Mouse (Mus musculus) liver, embryonic 15.5 days (tissue): ENCODE data around the gene Atp5h. TPM values are rescaled to one million over a fixed set of nuclear protein-coding genes. Genes with fewer than 3 reads are reported as not detected.
"Not testable (repeated sequence)": the region's sequence is repeated elsewhere in the genome, so short reads cannot be mapped to it uniquely, and the experiment has no call there.

Experiments used
- ATAC-seq: fragments of 200-750 bp; cut with Nextera tagmentation; 2 replicates; pipeline ENCODE4 v1.8.0; 2017; ENCODE audit warnings: moderate number of reproducible peaks, mild to moderate bottlenecking, moderate library complexity; ENCODE audit not compliant: insufficient read depth
- H3K27ac ChIP-seq: fragments of 300-500 bp; sonication (generic); replicated peaks from 2 replicates; pipeline ENCODE4 v1.5.1; 2015; ENCODE audit warnings: mild to moderate bottlenecking, inconsistent platforms
- H3K27me3 ChIP-seq: fragments of 300-500 bp; sonication (generic); 2 replicates; pipeline ENCODE4 v1.6.1; 2015; ENCODE audit warnings: mild to moderate bottlenecking, inconsistent platforms
- H3K36me3 ChIP-seq: fragments of 300-500 bp; sonication (generic); replicated peaks from 2 replicates; pipeline ENCODE4 v1.6.1; 2015; ENCODE audit warnings: moderate library complexity, mild to moderate bottlenecking, inconsistent platforms
- H3K4me1 ChIP-seq: fragments of 300-500 bp; sonication (generic); replicated peaks from 2 replicates; pipeline ENCODE4 v1.6.1; 2015; ENCODE audit warnings: inconsistent platforms
- H3K4me2 ChIP-seq: fragments of 300-500 bp; sonication (generic); 2 replicates; pipeline ENCODE4 v1.6.1; 2015; ENCODE audit warnings: moderate library complexity, mild to moderate bottlenecking, inconsistent platforms
- H3K4me3 ChIP-seq: fragments of 300-500 bp; sonication (generic); replicated peaks from 2 replicates; pipeline ENCODE4 v1.5.1; 2015; ENCODE audit warnings: mild to moderate bottlenecking, inconsistent platforms
- H3K9ac ChIP-seq: fragments of 300-500 bp; sonication (generic); 2 replicates; pipeline ENCODE4 v1.6.1; 2015; ENCODE audit warnings: moderate library complexity, mild to moderate bottlenecking, inconsistent platforms
- H3K9me3 ChIP-seq: fragments of 300-500 bp; sonication (generic); replicated peaks from 2 replicates; pipeline ENCODE4 v1.6.1; 2016; ENCODE audit warnings: inconsistent platforms
- WGBS: fragments of 180-500 bp; shearing (Covaris S2); methylation state at CpG from one replicate; pipeline ENCODE4 v1.1.7; 2015; ENCODE audit warnings: mixed read lengths; ENCODE audit not compliant: insufficient replicate concordance; 5-methylcytosine and 5-hydroxymethylcytosine counted together
- polyA plus RNA-seq: library from polyadenylated mRNA; unstranded; fragments of >200 nt; fragmentation: Nextera tagmentation; extraction: Ambion mirVana; gene quantifications from 2 replicates; pipeline ENCODE4 v1.2.1, GENCODE M21; 2015

Atp5h gene
- polyA plus RNA-seq, result 453 and 509 TPM in 2 replicates

DNA sequence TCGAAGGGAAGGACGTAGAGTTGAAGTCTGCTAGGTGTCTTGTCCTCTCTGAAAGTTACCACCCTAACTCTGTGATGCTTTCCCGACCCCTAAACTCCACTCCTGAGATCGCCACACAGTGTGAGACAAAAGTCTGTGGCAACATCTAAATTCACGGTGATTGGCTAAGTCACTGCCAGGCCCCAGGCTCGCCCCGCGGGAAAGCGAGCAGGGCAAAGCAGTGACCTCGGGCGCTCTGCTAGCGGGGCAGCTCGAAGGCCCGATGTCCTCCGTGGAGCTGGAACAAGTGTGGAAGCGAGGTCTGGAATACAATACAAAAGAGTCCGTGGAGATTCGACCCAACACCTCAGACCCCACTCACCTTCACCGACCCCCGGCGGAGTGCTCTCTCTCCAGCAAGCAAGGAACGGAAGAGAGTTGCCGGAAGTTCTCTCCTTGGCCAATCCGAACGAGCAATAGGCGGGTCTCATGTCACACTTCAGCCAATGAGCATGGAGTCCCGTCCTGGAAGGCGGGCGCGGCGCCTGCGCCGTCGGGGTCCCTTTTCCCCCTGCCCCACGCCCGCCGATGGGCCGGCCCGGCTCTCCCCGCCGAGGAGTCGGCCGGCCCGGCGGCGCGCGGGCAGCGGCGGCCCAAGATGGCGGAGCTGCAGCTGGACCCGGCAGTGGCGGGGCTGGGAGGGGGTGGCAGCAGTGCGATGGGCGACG is at the start of gene Atp5h, which contains the start of gene Kctd2:
TSS of gene Atp5h (minus strand) at position 432 of the 707 bp plus-strand sequence.
TSS of gene Kctd2 (plus strand) at position 598 of the 707 bp plus-strand sequence.
- Histone ChIP-seq H3K27me3 (no peaks in the 10 kb centered on the region), H3K36me3 (peaks cover 42% of the 10 kb centered on the region), H3K4me3 (peak within 1 kb of the TSS; percentile 96), H3K4me1 (peaks cover 45% of the 10 kb centered on the region), H3K4me2 (peak within 1 kb of the TSS; percentile 99), H3K9me3 (no peaks in the 10 kb centered on the region), H3K27ac (peak within 1 kb of the TSS; percentile 83), H3K9ac (peak within 1 kb of the TSS; percentile 96)
- WGBS, result under 1% methylated on average over 56 of the region's 56 CpGs
- peak; percentile 97 for ATAC-seq

DNA sequence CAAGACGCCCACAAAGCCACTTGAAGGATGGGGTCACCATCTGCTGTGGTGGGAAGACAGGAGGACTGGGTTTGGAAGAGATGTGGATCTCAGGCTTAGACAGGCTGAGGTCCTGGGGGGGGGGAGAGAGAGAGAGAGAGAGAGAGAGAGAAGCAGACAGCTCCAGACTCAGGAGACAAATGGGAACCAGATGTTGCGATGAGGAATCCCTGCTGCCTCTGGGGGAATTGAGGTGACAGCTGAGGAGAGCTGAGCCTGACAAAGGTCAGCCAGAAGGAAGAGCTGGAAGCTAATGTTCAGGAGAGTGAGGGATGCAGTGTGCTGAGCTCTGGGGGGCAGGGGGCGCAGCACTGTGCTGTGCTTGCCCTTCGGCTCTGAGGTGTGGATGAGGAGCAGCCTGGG is 47.5 kb upstream of the Atp5h start:
- Histone ChIP-seq H3K4me1 (no peaks in the 10 kb centered on the region), H3K9me3 (no peaks in the 10 kb centered on the region), H3K9ac (no peak overlapping the region), H3K4me2 (no peak overlapping the region), H3K27me3 (peaks cover 13% of the 10 kb centered on the region; the same call in 1 of the 2 replicates), H3K4me3 (no peak overlapping the region), H3K36me3 (no peaks in the 10 kb centered on the region), H3K27ac (no peak overlapping the region)
- no peak for ATAC-seq
- WGBS, result 45% methylated on average over 4 of the region's 4 CpGs

DNA sequence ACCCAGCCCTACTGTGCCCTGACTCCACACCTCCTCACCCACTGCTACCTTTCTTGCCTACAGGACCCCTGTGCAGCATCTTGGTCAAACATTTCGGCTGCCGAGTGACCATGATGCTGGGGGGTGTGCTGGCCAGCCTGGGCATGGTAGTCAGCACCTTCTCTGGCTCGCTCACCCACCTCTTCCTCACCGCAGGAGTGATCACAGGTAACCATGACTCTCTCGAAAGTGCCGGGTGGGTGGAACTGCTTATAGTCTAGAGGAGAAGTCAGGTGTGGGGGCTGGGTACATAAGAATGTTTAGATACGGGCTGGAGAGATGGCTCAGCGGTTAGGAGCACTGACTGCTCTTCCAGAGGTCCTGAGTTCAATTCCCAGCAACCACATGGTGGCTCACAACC is 45.1 kb upstream of the Atp5h start:
- no peak for ATAC-seq
- WGBS, result 72% methylated on average over 8 of the region's 8 CpGs
- Histone ChIP-seq H3K4me2 (no peak overlapping the region), H3K9me3 (no peaks in the 10 kb centered on the region), H3K36me3 (no peaks in the 10 kb centered on the region), H3K9ac (no peak overlapping the region), H3K4me3 (no peak overlapping the region), H3K4me1 (no peaks in the 10 kb centered on the region), H3K27me3 (peaks cover 23% of the 10 kb centered on the region; the same call in 1 of the 2 replicates), H3K27ac (no peak overlapping the region)

DNA sequence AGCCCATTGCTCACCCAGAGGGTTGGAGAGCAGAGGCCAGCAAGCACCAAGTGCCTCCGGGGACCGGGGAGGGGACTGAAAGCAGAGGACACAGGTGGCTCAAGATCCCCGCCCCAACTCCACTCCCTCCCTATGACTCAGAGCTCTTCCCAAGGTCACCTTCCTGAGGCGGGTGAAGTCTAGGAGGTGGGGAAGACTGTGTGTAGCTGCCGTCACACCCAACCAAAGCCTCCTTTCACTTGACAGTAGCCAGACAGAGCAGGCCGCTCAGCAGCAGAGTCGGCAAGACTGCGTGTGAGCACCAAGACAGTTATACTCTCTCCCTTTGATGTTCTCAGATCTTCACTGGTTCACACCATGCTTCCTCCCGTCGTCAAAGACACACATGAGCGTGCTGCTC is 43.6 kb upstream of the Atp5h start:
- H3K36me3 ChIP-seq, result no peaks in the 10 kb centered on the region
- H3K27ac ChIP-seq, result no peak overlapping the region
- H3K9ac ChIP-seq, result no peak overlapping the region
- peaks cover 23% of the 10 kb centered on the region; the same call in 1 of the 2 replicates for H3K27me3 ChIP-seq
- H3K4me2 ChIP-seq, result no peak overlapping the region
- H3K9me3 ChIP-seq, result no peaks in the 10 kb centered on the region
- no peak for ATAC-seq
- no peak overlapping the region for H3K4me3 ChIP-seq
- no peaks in the 10 kb centered on the region for H3K4me1 ChIP-seq
- 61% methylated on average over 11 of the region's 11 CpGs for WGBS

- Histone ChIP-seq H3K27ac (no peak within 1 kb of the TSS), H3K4me2 (no peak within 1 kb of the TSS), H3K4me3 (no peak within 1 kb of the TSS), H3K4me1 (no peaks in the 10 kb centered on the region; the same call in 1 of the 2 replicates), H3K36me3 (no peaks in the 10 kb centered on the region), H3K9me3 (no peaks in the 10 kb centered on the region), H3K27me3 (peaks cover 23% of the 10 kb centered on the region; the same call in 1 of the 2 replicates), H3K9ac (no peak within 1 kb of the TSS)
- 51% methylated on average over 16 of the region's 16 CpGs for WGBS
- ATAC-seq, result peak; percentile 16; the same call in 1 of the 2 replicates
Measured at GRCm38 (mm10) chr11:115462243-115462891, 42.6 kb upstream of the Atp5h start, which contains the start of gene Slc16a5. Gene Slc16a5 (plus strand): TSS chr11:115462474.

DNA sequence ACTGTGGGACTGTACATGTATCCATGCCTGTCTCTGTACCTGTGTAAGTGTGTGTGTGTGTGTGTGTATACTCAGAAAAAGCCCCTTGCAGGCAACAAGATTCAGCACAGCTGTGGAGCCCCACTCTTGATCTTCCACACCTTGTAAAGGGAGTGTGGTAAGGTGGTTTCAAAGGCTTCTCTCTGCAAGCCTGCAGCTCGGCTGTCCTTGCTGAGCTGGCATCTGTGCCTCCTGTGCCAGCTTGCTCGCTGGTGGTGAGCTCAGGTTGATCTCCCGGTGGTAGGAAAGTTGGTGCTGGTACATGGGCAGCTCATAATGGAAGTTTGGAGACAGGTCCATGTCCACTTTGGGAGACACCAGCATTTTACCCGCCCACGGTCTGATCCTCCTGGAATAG is 42.1 kb upstream of the Atp5h start:
- 57% methylated on average over 5 of the region's 5 CpGs for WGBS
- no peak overlapping the region for H3K4me3 ChIP-seq
- no peak overlapping the region for H3K27ac ChIP-seq
- no peak overlapping the region for H3K9ac ChIP-seq
- no peaks in the 10 kb centered on the region; the same call in 1 of the 2 replicates for H3K4me1 ChIP-seq
- H3K9me3 ChIP-seq, result no peaks in the 10 kb centered on the region
- no peak overlapping the region for H3K4me2 ChIP-seq
- peaks cover 23% of the 10 kb centered on the region; the same call in 1 of the 2 replicates for H3K27me3 ChIP-seq
- H3K36me3 ChIP-seq, result no peaks in the 10 kb centered on the region
- no peak for ATAC-seq

- Histone ChIP-seq H3K27ac (no peak overlapping the region), H3K9ac (no peak overlapping the region), H3K36me3 (no peaks in the 10 kb centered on the region), H3K4me1 (no peaks in the 10 kb centered on the region; the same call in 1 of the 2 replicates), H3K4me2 (no peak overlapping the region), H3K9me3 (no peaks in the 10 kb centered on the region), H3K27me3 (peaks cover 23% of the 10 kb centered on the region; the same call in 1 of the 2 replicates), H3K4me3 (no peak overlapping the region)
- WGBS, result 24% methylated on average over 8 of the region's 8 CpGs
- ATAC-seq, result no peak
Measured at GRCm38 (mm10) chr11:115460976-115461375, 41.2 kb upstream of the Atp5h start.

DNA sequence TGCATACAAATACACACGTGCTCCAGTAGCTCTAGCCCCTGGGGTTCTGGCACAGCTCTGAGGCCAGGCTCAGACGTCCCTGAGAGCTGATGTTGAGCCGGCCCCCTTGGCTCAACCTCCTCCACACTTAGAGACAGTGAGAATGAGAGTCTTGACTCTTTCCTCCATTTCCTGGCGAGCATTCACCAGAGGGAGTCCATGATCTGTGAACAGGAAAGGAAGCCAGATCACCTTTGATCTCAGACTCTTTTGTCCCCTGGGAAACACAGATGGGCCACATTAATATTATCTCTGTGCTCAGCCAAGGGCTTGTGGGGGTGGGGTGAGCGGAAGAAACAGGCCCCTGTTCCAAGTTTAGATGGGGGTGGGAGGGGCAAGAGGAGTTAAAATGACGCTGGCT is 37.6 kb upstream of the Atp5h start:
- WGBS, result 35% methylated on average over 6 of the region's 6 CpGs
- H3K9ac ChIP-seq, result no peak overlapping the region
- no peak overlapping the region for H3K4me3 ChIP-seq
- H3K27me3 ChIP-seq, result peaks cover 12% of the 10 kb centered on the region; the same call in 1 of the 2 replicates
- no peak for ATAC-seq
- no peak overlapping the region for H3K4me2 ChIP-seq
- H3K36me3 ChIP-seq, result no peaks in the 10 kb centered on the region
- no peak overlapping the region for H3K27ac ChIP-seq
- H3K4me1 ChIP-seq, result peaks cover 3% of the 10 kb centered on the region; the same call in 1 of the 2 replicates
- no peaks in the 10 kb centered on the region for H3K9me3 ChIP-seq

GRCm38 (mm10) chr11:115456182-115456581 is 36.4 kb upstream of the Atp5h start:
- Histone ChIP-seq H3K4me1 (peaks cover 3% of the 10 kb centered on the region; the same call in 1 of the 2 replicates), H3K4me2 (no peak overlapping the region), H3K4me3 (no peak overlapping the region), H3K27me3 (0 out of 2 replicates have a peak, but pooled peaks cover 5% of the 10 kb centered on the region), H3K27ac (no peak overlapping the region), H3K9ac (no peak overlapping the region), H3K9me3 (no peaks in the 10 kb centered on the region), H3K36me3 (no peaks in the 10 kb centered on the region)
- no peak for ATAC-seq
- 66% methylated on average over 5 of the region's 5 CpGs for whole genome bisulfite sequencing

DNA sequence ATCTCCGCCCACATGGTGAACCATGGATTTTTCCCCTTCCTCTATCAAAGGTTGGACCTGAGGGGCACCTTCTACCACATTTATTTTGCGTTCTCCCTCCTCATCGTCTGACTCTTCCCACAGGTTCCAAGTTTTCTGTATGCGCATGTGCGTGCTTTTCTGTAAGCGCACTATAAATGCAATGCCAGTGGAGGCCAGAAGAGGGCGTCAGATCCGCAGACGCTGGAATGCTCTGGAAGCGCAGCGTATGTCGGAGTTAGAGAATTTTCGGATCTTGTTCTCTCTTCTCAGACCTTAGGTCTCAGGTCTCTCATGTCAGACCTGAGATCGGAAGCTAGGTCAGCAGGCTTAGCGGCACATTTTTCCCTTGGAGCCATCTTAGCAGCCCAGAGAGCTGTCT is 35.9 kb upstream of the Atp5h start:
- Histone ChIP-seq H3K9me3 (no peaks in the 10 kb centered on the region), H3K4me3 (no peak overlapping the region), H3K4me1 (peaks cover 3% of the 10 kb centered on the region; the same call in 1 of the 2 replicates), H3K27me3 (0 out of 2 replicates have a peak, but pooled peaks cover 2% of the 10 kb centered on the region), H3K9ac (no peak overlapping the region), H3K27ac (no peak overlapping the region), H3K36me3 (no peaks in the 10 kb centered on the region), H3K4me2 (no peak overlapping the region)
- no peak for ATAC-seq
- 77% methylated on average over 15 of the region's 15 CpGs for WGBS

DNA sequence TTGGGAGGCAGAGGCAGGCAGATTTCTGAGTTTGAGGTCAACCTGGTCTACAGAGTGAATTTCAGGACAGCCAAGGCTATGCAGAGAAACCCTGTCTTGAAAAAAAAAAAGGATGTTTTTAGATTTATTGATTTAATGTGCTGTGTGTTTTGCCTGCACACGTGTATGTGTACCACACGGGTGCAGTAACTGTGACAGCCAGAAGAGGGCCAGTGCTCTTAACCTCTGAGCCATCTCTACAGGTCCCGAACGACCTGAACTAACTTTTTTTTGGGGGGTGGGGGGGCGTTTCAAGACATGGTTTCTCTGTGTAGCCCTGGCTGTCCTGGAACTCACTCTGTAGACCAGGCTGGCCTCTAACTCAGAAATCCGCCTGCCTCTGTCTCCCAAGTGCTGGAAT is 35.1 kb upstream of the Atp5h start:
- not testable (repeated sequence) for H3K27ac ChIP-seq, H3K4me3 ChIP-seq, H3K4me2 ChIP-seq, H3K36me3 ChIP-seq, H3K9me3 ChIP-seq, ATAC-seq, H3K27me3 ChIP-seq, H3K9ac ChIP-seq, H3K4me1 ChIP-seq
- 56% methylated on average over 6 of the region's 6 CpGs for WGBS
